Mouse (Mus musculus): Measurements from ENCODE around the gene Gpr84. TPM values are rescaled to one million over a fixed set of nuclear protein-coding genes. Genes with fewer than 3 reads are reported as not detected.

Gene Gpr84
- total and polyA plus RNA-seq, 2 experiments from 2014 or later = 0.30 to 0.58 TPM

- 0 out of 2 replicates have a peak, but pooled peaks cover 10% of the 10 kb centered on the region for H3K4me1 ChIP-seq (ENCODE audit: insufficient read depth, low read length)
- H3K4me2 ChIP-seq (ENCODE audit: low read depth, low read length) = no peak overlapping the region
- TF ChIP-seq CTCF (IDR thresholded peaks at IDR 0.05; ENCODE audit: low read depth) = no peak
Observed at GRCm38 (mm10) chr15:103343008-103343407, 32.6 kb upstream of the Gpr84 start.

GRCm38 (mm10) chr15:103342415-103342814 lies 32.0 kb upstream of the Gpr84 start:
- WGBS = 13% methylated on average over 4 of the region's 4 CpGs
- peak; percentile 90 for TF ChIP-seq CTCF (IDR thresholded peaks at IDR 0.05; ENCODE audit: low read depth)
- H3K4me2 ChIP-seq (ENCODE audit: low read depth, low read length) = no peak overlapping the region
- ATAC-seq = 0 out of 2 replicates have a peak, but pooled peaks have one; percentile 16
- H3K9ac ChIP-seq (replicated peaks; ENCODE audit: low read length) = no peak overlapping the region
- DNase-seq (ENCODE audit: low spot score) = peak; percentile 95
- H3K4me1 ChIP-seq (ENCODE audit: insufficient read depth, low read length) = 0 out of 2 replicates have a peak, but pooled peaks cover 10% of the 10 kb centered on the region
- H3K27ac ChIP-seq = no peak overlapping the region
- no peak overlapping the region for H3K4me3 ChIP-seq (ENCODE audit: low read length)
- no peaks in the 10 kb centered on the region for H3K36me3 ChIP-seq (ENCODE audit: insufficient read depth, low read length)
- H3K9me3 ChIP-seq (ENCODE audit: low read length) = no peaks in the 10 kb centered on the region
- no peaks in the 10 kb centered on the region for H3K27me3 ChIP-seq (ENCODE audit: insufficient read depth, low read length)

More at GRCm38 (mm10) chr15:103343008-103343407, 32.6 kb upstream of the Gpr84 start:
- Histone ChIP-seq H3K27ac (no peak overlapping the region), H3K36me3 (ENCODE audit: insufficient read depth, low read length) (no peaks in the 10 kb centered on the region), H3K9ac (replicated peaks; ENCODE audit: low read length) (no peak overlapping the region), H3K27me3 (ENCODE audit: insufficient read depth, low read length) (no peaks in the 10 kb centered on the region), H3K4me3 (ENCODE audit: low read length) (no peak overlapping the region), H3K9me3 (ENCODE audit: low read length) (no peaks in the 10 kb centered on the region)
- 83% methylated on average over 2 of the region's 3 CpGs for WGBS
- no peak for ATAC-seq
- no peak for DNase-seq (ENCODE audit: low spot score)

- DNase-seq (ENCODE audit: low spot score) (no peak), ATAC-seq (no peak)
- H3K27ac ChIP-seq = no peak overlapping the region
- TF ChIP-seq CTCF (IDR thresholded peaks at IDR 0.05; ENCODE audit: low read depth) = no peak
- WGBS = 55% methylated on average over 8 of the region's 8 CpGs
- 0 out of 2 replicates have a peak, but pooled peaks cover 10% of the 10 kb centered on the region for H3K4me1 ChIP-seq (ENCODE audit: insufficient read depth, low read length)
- no peaks in the 10 kb centered on the region for H3K36me3 ChIP-seq (ENCODE audit: insufficient read depth, low read length)
- no peaks in the 10 kb centered on the region for H3K27me3 ChIP-seq (ENCODE audit: insufficient read depth, low read length)
- H3K9me3 ChIP-seq (ENCODE audit: low read length) = no peaks in the 10 kb centered on the region
- no peak overlapping the region for H3K4me3 ChIP-seq (ENCODE audit: low read length)
- peak overlapping the region; percentile 22; the same call in 1 of the 2 replicates for H3K9ac ChIP-seq (replicated peaks; ENCODE audit: low read length)
- peak overlapping the region; percentile 83; the same call in 1 of the 2 replicates for H3K4me2 ChIP-seq (ENCODE audit: low read depth, low read length)
Observed at GRCm38 (mm10) chr15:103341547-103341946, 31.1 kb upstream of the Gpr84 start.

- Histone ChIP-seq H3K9ac (replicated peaks; ENCODE audit: low read length) (peak overlapping the region; percentile 66; the same call in 1 of the 2 replicates), H3K4me1 (ENCODE audit: insufficient read depth, low read length) (0 out of 2 replicates have a peak, but pooled peaks cover 10% of the 10 kb centered on the region), H3K4me2 (ENCODE audit: low read depth, low read length) (peak overlapping the region; percentile 83), H3K27ac (peak overlapping the region; percentile 46; the same call in 1 of the 2 replicates), H3K36me3 (ENCODE audit: insufficient read depth, low read length) (no peaks in the 10 kb centered on the region), H3K27me3 (ENCODE audit: insufficient read depth, low read length) (no peaks in the 10 kb centered on the region), H3K4me3 (ENCODE audit: low read length) (peak overlapping the region; percentile 58), H3K9me3 (ENCODE audit: low read length) (no peaks in the 10 kb centered on the region)
- DNase-seq (ENCODE audit: low spot score) (peak; percentile 24), ATAC-seq (no peak)
- peak; percentile 58 for TF ChIP-seq CTCF (IDR thresholded peaks at IDR 0.05; ENCODE audit: low read depth)
- WGBS = 15% methylated on average over 4 of the region's 4 CpGs
Observed at GRCm38 (mm10) chr15:103340786-103341185, 30.4 kb upstream of the Gpr84 start.

- WGBS = under 1% methylated on average over 23 of the region's 26 CpGs
- ATAC-seq (peak; percentile 63), DNase-seq (ENCODE audit: low spot score) (peak; percentile 77)
- Histone ChIP-seq H3K4me2 (ENCODE audit: low read depth, low read length) (peak within 1 kb of the TSS; percentile 83), H3K9me3 (ENCODE audit: low read length) (no peaks in the 10 kb centered on the region), H3K4me3 (ENCODE audit: low read length) (peak within 1 kb of the TSS; percentile 58), H3K36me3 (ENCODE audit: insufficient read depth, low read length) (no peaks in the 10 kb centered on the region), H3K27ac (peak within 1 kb of the TSS; percentile 46), H3K4me1 (ENCODE audit: insufficient read depth, low read length) (0 out of 2 replicates have a peak, but pooled peaks cover 10% of the 10 kb centered on the region), H3K27me3 (ENCODE audit: insufficient read depth, low read length) (no peaks in the 10 kb centered on the region), H3K9ac (replicated peaks; ENCODE audit: low read length) (peak within 1 kb of the TSS; percentile 66)
- TF ChIP-seq CTCF (IDR thresholded peaks at IDR 0.05; ENCODE audit: low read depth) = peak; percentile 26; the same call in 1 of the 2 replicates
Observed at GRCm38 (mm10) chr15:103339961-103340337, 29.5 kb upstream of the Gpr84 start, which contains the start of gene Zfp385a. Gene Zfp385a, minus strand, starts transcription at chr15:103340093.

- Histone ChIP-seq H3K9me3 (ENCODE audit: low read length) (no peaks in the 10 kb centered on the region), H3K27ac (peak overlapping the region; percentile 46), H3K4me2 (ENCODE audit: low read depth, low read length) (peak overlapping the region; percentile 83), H3K9ac (replicated peaks; ENCODE audit: low read length) (peak overlapping the region; percentile 66), H3K36me3 (ENCODE audit: insufficient read depth, low read length) (no peaks in the 10 kb centered on the region), H3K4me3 (ENCODE audit: low read length) (peak overlapping the region; percentile 58), H3K4me1 (ENCODE audit: insufficient read depth, low read length) (0 out of 2 replicates have a peak, but pooled peaks cover 10% of the 10 kb centered on the region), H3K27me3 (ENCODE audit: insufficient read depth, low read length) (no peaks in the 10 kb centered on the region)
- no peak for TF ChIP-seq CTCF (IDR thresholded peaks at IDR 0.05; ENCODE audit: low read depth)
- peak; percentile 31 for DNase-seq (ENCODE audit: low spot score)
- ATAC-seq = peak; percentile 31
- 9% methylated on average over 30 of the region's 31 CpGs for WGBS
Observed at GRCm38 (mm10) chr15:103339166-103339960, 29.0 kb upstream of the Gpr84 start.
